8 mouse cellular contexts compared by ENCODE assay signal in the genomic region with DNA sequence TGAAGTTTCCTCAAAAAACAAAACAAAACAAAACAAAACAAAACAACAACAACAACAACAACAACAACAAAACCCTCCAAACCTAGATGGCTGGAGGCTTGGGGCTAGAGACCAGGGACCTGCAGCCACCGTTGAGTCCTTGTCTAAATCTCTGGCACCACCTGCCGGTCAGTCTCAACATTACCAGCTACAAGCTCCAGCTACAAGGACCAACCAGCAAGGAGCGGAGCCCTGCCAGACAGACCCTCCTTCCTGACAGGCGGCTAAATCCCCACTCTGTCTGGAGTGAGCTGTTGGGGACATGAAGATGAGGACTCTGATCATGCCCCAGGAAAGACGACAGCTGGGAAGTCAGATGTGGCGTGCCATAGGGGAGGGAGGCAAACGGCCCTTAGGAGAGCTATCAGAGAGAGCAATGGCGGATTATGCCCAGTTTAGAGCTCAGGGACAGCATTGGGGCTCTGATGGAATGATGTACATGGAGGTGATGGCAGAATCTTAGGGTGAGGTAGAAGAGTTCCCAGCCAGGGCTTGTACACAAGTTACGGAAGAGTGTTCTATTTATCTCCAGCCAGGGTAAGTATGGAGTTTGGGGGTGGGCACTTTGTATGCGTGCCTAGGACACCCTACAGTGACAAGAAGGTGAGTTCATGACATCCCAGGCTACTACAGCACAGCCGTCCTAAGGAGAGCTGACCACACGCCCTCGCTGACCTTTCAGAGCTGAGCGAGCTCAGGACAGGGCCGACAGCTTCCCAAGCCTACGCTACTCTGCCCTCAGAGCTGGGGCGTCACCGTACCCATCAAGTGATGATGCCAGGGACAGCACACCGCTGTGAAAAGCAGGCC. TPM values are rescaled to one million over a fixed set of nuclear protein-coding genes. Genes with fewer than 3 reads are reported as not detected.
DNase-seq lines count a peak whose midpoint lies in the region; ATAC-seq lines count a peak whose summit lies in the region.

No protein-coding gene starts in this region.

- no peaks in the 10 kb centered on the region for H3K36me3 ChIP-seq in hindbrain, embryonic 15.5 days

- no peaks in the 10 kb centered on the region for H3K27me3 ChIP-seq in hindbrain, embryonic 15.5 days

- no peaks in the 10 kb centered on the region for H3K9me3 ChIP-seq in hindbrain, embryonic 15.5 days

- H3K4me3 ChIP-seq in hindbrain, embryonic 15.5 days = no peak overlapping the region

- peak; percentile 89 for DNase-seq in NIH3T3 (ENCODE audit: low read depth)
- DNase-seq in cerebellum, adult 9-11 months = peak; percentile 53
- DNase-seq in frontal cortex, postnatal 14 days (ENCODE audit: low spot score in 2 of 2) = peak; percentile 29 to 74
- peak; percentile 68 to 78 for DNase-seq in layer of hippocampus, postnatal 36 days
- DNase-seq in lung, postnatal 25 days (ENCODE audit: low spot score) = peak; percentile 74
- DNase-seq in retina, postnatal 7 days (ENCODE audit: low read depth, low spot score) = peak; percentile 82
- DNase-seq in urinary bladder, adult 2 months (ENCODE audit: low spot score) = peak; percentile 50

- peak overlapping the region; percentile 35; the same call in 1 of the 2 replicates for H3K4me2 ChIP-seq in hindbrain, embryonic 15.5 days

- H3K9ac ChIP-seq in hindbrain, embryonic 15.5 days = no peak overlapping the region

- H3K4me1 ChIP-seq in hindbrain, embryonic 15.5 days (replicated peaks) = no peaks in the 10 kb centered on the region

- WGBS in hindbrain, embryonic 15.5 days = 65% methylated on average over 19 of the region's 19 CpGs

- peak; percentile 90 for ATAC-seq in hindbrain, embryonic 15.5 days (ENCODE audit: low FRiP score, low read depth)

- H3K27ac ChIP-seq in hindbrain, embryonic 15.5 days (replicated peaks) = no peak overlapping the region

RNA-seq across cellular contexts. Expression of a gene that starts 33.9 kb away (rescaled TPM):
- polyA plus RNA-seq in hindbrain, embryonic 15.5 days (2015; fragmentation: Nextera tagmentation; extraction: Ambion mirVana) = 25.6 and 26.9 TPM in 2 replicates
- 10 to 100 TPM; 21.0 to 21.5 TPM for total RNA-seq in layer of hippocampus, postnatal 36 days (2021)
- polyA plus RNA-seq in urinary bladder, adult 2 months (2012; rRNA removed) = 109 TPM in 2 replicates
